In the genomic region with DNA sequence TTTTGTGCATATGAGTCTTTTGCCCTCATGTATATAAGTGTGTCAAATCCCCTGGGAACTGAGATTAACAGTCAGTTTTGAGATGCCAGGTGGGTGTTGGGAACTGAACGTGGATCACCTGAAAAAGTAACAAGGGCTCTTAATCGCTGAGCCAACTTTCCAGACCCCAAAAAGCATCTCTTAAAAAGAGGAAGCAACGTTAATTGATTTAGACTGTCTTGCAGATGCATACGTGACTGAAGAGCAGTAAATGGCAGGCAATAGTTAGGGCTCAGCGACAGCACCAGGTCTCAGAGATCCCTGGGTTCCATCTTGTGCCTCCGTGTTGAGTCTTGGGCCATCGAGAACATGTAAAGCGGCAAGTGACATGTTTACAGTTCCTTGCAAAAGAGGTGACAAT, we compare ENCODE assay signal across 23 mouse cellular contexts. TPM values are rescaled to one million over a fixed set of nuclear protein-coding genes. Genes with fewer than 3 reads are reported as not detected.
DNase-seq lines count a peak whose midpoint lies in the region; ATAC-seq lines count a peak whose summit lies in the region.
"Had no signal": no experiment of that assay in that cellular context is flagged by ENCODE, and none has a peak within 500 bp of the region (broad histone marks: within the 10 kb centered on the region; RNA-seq: fewer than 3 reads in every experiment).

No protein-coding gene starts in this region.

- no peak overlapping the region for H3K4me3 ChIP-seq in midbrain, embryonic 14.5 days (replicated peaks; ENCODE audit: low read depth, low read length)

- peak; percentile 64 for DNase-seq in heart, adult 11 months
- DNase-seq in heart, postnatal 4 days: no peak
- peak; percentile 57 for DNase-seq in A20 (ENCODE audit: low read depth, low spot score)
- DNase-seq in midbrain, embryonic 14.5 days: no peak
- DNase-seq: adrenal gland, adult 2 months; adrenal gland, adult 8-10 months; adrenal gland, postnatal 10 days; adrenal gland, postnatal 14 days; adrenal gland, postnatal 25 days; adrenal gland, postnatal 36 days; B cell, adult 2 months; cerebellum, adult 11 months; cerebellum, adult 11-12 months; cerebellum, adult 18-20 months; cerebellum, adult 2 months had no signal

- H3K9me3 ChIP-seq in midbrain, embryonic 14.5 days (ENCODE audit: control insufficient read depth, low read length): no peaks in the 10 kb centered on the region
- H3K9me3 ChIP-seq: G1E had no signal

- no peaks in the 10 kb centered on the region for H3K36me3 ChIP-seq in midbrain, embryonic 14.5 days (ENCODE audit: control insufficient read depth, insufficient read depth, low read length)
- H3K36me3 ChIP-seq: G1E had no signal

- H3K4me1 ChIP-seq in midbrain, embryonic 14.5 days (ENCODE audit: control insufficient read depth, insufficient read depth, low read length): no peaks in the 10 kb centered on the region

- WGBS in midbrain, embryonic 14.5 days: 89% methylated on average over 8 of the region's 8 CpGs

- no peak overlapping the region for H3K27ac ChIP-seq in midbrain, embryonic 14.5 days (replicated peaks; ENCODE audit: low read depth, low read length)

- H3K27me3 ChIP-seq in midbrain, embryonic 14.5 days (ENCODE audit: control insufficient read depth, insufficient read depth, low read length): no peaks in the 10 kb centered on the region
- H3K27me3 ChIP-seq: CH12.LX, Patski had no signal

- no peak overlapping the region for H3K4me2 ChIP-seq in midbrain, embryonic 14.5 days (ENCODE audit: low read length)

- no peak for ATAC-seq in midbrain, embryonic 14.5 days (ENCODE audit: low FRiP score, low TSS enrichment)
- ATAC-seq: activated CD4-positive, CD25-positive, alpha-beta regulatory T cell, adult 4 months; CD4-positive, CD25-positive, alpha-beta regulatory T cell, adult 4 months; Patski had no signal

- H3K9ac ChIP-seq in midbrain, embryonic 14.5 days (replicated peaks; ENCODE audit: low read length): no peak overlapping the region

RNA-seq across cellular contexts. Expression of a gene that starts 12.2 kb away (rescaled TPM):
- not detected for total RNA-seq in heart, postnatal 4 days (2021)
- 0.34 and 0.53 TPM in 2 replicates for polyA plus RNA-seq in midbrain, embryonic 14.5 days (2014; fragmentation: Nextera tagmentation; extraction: Ambion mirVana)
- total RNA-seq: adrenal gland, adult 18-20 months; adrenal gland, adult 2 months; adrenal gland, postnatal 14 days; adrenal gland, postnatal 25 days; adrenal gland, postnatal 36 days; adrenal gland, postnatal 4 days; MEL had no signal
- polyA plus RNA-seq: adrenal gland, adult 2 months; G1E had no signal

RNA-seq across cellular contexts. Expression of a gene that starts 12.8 kb away (rescaled TPM):
- total RNA-seq in heart, postnatal 4 days (2021): under 1 TPM; 0.17 to 0.18 TPM
- not detected in 2 replicates for polyA plus RNA-seq in midbrain, embryonic 14.5 days (2014; fragmentation: Nextera tagmentation; extraction: Ambion mirVana)
- total RNA-seq: adrenal gland, adult 18-20 months; adrenal gland, postnatal 25 days; G1E; MEL had no signal
- polyA plus RNA-seq: cerebellum, adult 2 months; G1E had no signal

RNA-seq across cellular contexts. Expression of a gene that starts 36.9 kb away (rescaled TPM):
- total RNA-seq in heart, postnatal 4 days (2021): 10 to 100 TPM; 20.3 to 21.3 TPM
- polyA plus RNA-seq in midbrain, embryonic 14.5 days (2014; fragmentation: Nextera tagmentation; extraction: Ambion mirVana): 75.9 and 87.0 TPM in 2 replicates

Comparison
In these comparisons a context has a peak if more than half of its experiments do, and no peak if none do; other contexts are left out.
1. DNase-seq: peak in heart, adult 11 months (single experiment) and A20 (single experiment); none in heart, postnatal 4 days (single experiment) and midbrain, embryonic 14.5 days (single experiment).